In genomic region chr14:6889521-6890012, GRCm38 (mm10) we compare ENCODE assay signal across 10 mouse cellular contexts. TPM values are rescaled to one million over a fixed set of nuclear protein-coding genes. Genes with fewer than 3 reads are reported as not detected.
DNase-seq lines count a peak whose midpoint lies in the region; ATAC-seq and TF ChIP-seq lines count a peak whose summit lies in the region.
"Not testable (repeated sequence)": the region's sequence is repeated elsewhere in the genome, so short reads cannot be mapped to it uniquely, and the experiment has no call there.
"Had no signal": no experiment of that assay in that cellular context is flagged by ENCODE, and none has a peak within 500 bp of the region (broad histone marks: within the 10 kb centered on the region; RNA-seq: fewer than 3 reads in every experiment).

TSS of gene Gm3667 (minus strand) at chr14:6889962.

- not testable (repeated sequence) for H3K27ac ChIP-seq in ES-E14 (ENCODE audit: insufficient read depth, low read depth, low read length, poor library complexity, severe bottlenecking); gastrocnemius, adult 2 months; intestine, embryonic 16.5 days (ENCODE audit: low read length)
- peak within 1 kb of the TSS; percentile 78 for H3K27ac ChIP-seq in embryonic facial prominence, embryonic 10.5 days (replicated peaks)
- peak within 1 kb of the TSS; percentile 71 for H3K27ac ChIP-seq in limb, embryonic 10.5 days

- not testable (repeated sequence) for H3K27me3 ChIP-seq in embryonic facial prominence, embryonic 10.5 days (replicated peaks; ENCODE audit: low read depth, poor library complexity, severe bottlenecking); intestine, embryonic 16.5 days (replicated peaks; ENCODE audit: control insufficient read depth, insufficient read depth, low read length); limb, embryonic 10.5 days (ENCODE audit: low read depth, poor library complexity, severe bottlenecking)

- WGBS in embryonic facial prominence, embryonic 10.5 days, result under 1% methylated on average over 18 of the region's 43 CpGs
- 0% methylated on average over 9 of the region's 43 CpGs for WGBS in intestine, embryonic 16.5 days
- 0% methylated on average over 13 of the region's 43 CpGs for WGBS in limb, embryonic 10.5 days

- not testable (repeated sequence) for ATAC-seq in intestine, embryonic 16.5 days

- not testable (repeated sequence) for TF ChIP-seq CTCF in gastrocnemius, adult 2 months (IDR thresholded peaks at IDR 0.05)

- not testable (repeated sequence) for H3K4me1 ChIP-seq in ES-E14 (ENCODE audit: control insufficient read depth in 2 of 2, insufficient read depth in 2 of 2, low read length in 2 of 2, poor library complexity in 1 of 2); embryonic facial prominence, embryonic 10.5 days; intestine, embryonic 16.5 days (ENCODE audit: control insufficient read depth, insufficient read depth, low read length); limb, embryonic 10.5 days

- intact Hi-C loops in gastrocnemius, adult 2 months (cut with DNase I); heart, postnatal 10 days (cut with DNase I): not testable (repeated sequence)

- H3K9ac ChIP-seq in ES-E14 (ENCODE audit: insufficient read depth, low read depth, low read length, poor library complexity, severe bottlenecking), result peak within 1 kb of the TSS; percentile 73
- H3K9ac ChIP-seq in intestine, embryonic 16.5 days (ENCODE audit: low read depth, low read length), result not testable (repeated sequence)

- in situ Hi-C loops in ES-E14 (cut with MboI; ENCODE audit: low sequenced_read_pairs in 2 of 2, unreplicated experiment in 2 of 2), result not testable (repeated sequence)

- H3K9me3 ChIP-seq in ES-E14 (ENCODE audit: control insufficient read depth, insufficient read depth, low read depth, low read length); embryonic facial prominence, embryonic 10.5 days; intestine, embryonic 16.5 days (ENCODE audit: control insufficient read depth, low read length); limb, embryonic 10.5 days (replicated peaks): not testable (repeated sequence)

- DNase-seq in ES-E14 (ENCODE audit: low read depth, low spot score), result not testable (repeated sequence)
- DNase-seq in embryonic facial prominence, embryonic 10.5 days (ENCODE audit: low spot score), result peak; percentile 27
- peak; percentile 15 for DNase-seq in gastrocnemius, adult 2 months
- DNase-seq in heart, postnatal 10 days, result peak; percentile 14 to 28
- DNase-seq in limb, embryonic 10.5 days (ENCODE audit: low spot score), result peak; percentile 29
- DNase-seq in mesoderm, embryonic 11.5 days (ENCODE audit: low read depth, low spot score), result peak; percentile 48
- peak; percentile 6 for DNase-seq in retina, postnatal 1 day

- H3K4me2 ChIP-seq in intestine, embryonic 16.5 days (ENCODE audit: low read depth, low read length), result peak within 1 kb of the TSS; percentile 48

- H3K36me3 ChIP-seq in ES-E14 (ENCODE audit: control insufficient read depth, insufficient read depth, low read length, poor library complexity, severe bottlenecking); embryonic facial prominence, embryonic 10.5 days (replicated peaks); intestine, embryonic 16.5 days (ENCODE audit: control insufficient read depth, insufficient read depth, low read length); limb, embryonic 10.5 days: not testable (repeated sequence)

- peak within 1 kb of the TSS; percentile 39 to 50 for H3K4me3 ChIP-seq in ES-E14 (ENCODE audit: insufficient read depth in 1 of 2, low read depth in 1 of 2, low read length in 2 of 2, poor library complexity in 1 of 2, severe bottlenecking in 1 of 2)
- peak within 1 kb of the TSS; percentile 59 for H3K4me3 ChIP-seq in embryonic facial prominence, embryonic 10.5 days
- H3K4me3 ChIP-seq in gastrocnemius, adult 2 months, result peak within 1 kb of the TSS; percentile 56
- peak within 1 kb of the TSS; percentile 29 for H3K4me3 ChIP-seq in intestine, embryonic 16.5 days (ENCODE audit: low read length)
- peak within 1 kb of the TSS; percentile 50 for H3K4me3 ChIP-seq in limb, embryonic 10.5 days

RNA-seq across cellular contexts. Expression of gene Gm3667, which starts in this region (rescaled TPM):
- total RNA-seq in ES-E14 (2012; rRNA removed), result 0.94 and 1.7 TPM in 2 replicates
- 1.9 and 2.2 TPM in 2 replicates for polyA plus RNA-seq in embryonic facial prominence, embryonic 10.5 days (2016; fragmentation: Nextera tagmentation; extraction: Ambion mirVana)
- total RNA-seq in gastrocnemius, adult 2 months (2021), result under 1 TPM in 1 of 2 experiments, not detected in 1; 0.28 TPM
- 1 to 10 TPM in 1 of 2 experiments, under 1 TPM in 1; 0.74 to 1.1 TPM for total RNA-seq in heart, postnatal 10 days (2021)
- 0.12 and 0.17 TPM in 2 replicates for polyA plus RNA-seq in intestine, embryonic 16.5 days (2015; fragmentation: Nextera tagmentation; extraction: Ambion mirVana)
- 1.1 TPM in 2 replicates for polyA plus RNA-seq in limb, embryonic 10.5 days (2016; fragmentation: Nextera tagmentation; extraction: Ambion mirVana)
- total RNA-seq: megakaryocyte-erythroid progenitor cell, adult 5-6 weeks had no signal
- polyA plus RNA-seq: erythroblast, embryonic 14.5 days had no signal

Comparison
In these comparisons a context has a peak if more than half of its experiments do, and no peak if none do; other contexts are left out.
1. Peak in DNase-seq and H3K4me3 ChIP-seq in gastrocnemius, adult 2 months; RNA of the gene not detected or under 1 TPM.